Mouse (Mus musculus) testis, adult 2 months (tissue): ENCODE measurements around the gene Efnb3.

Source experiments
- CTCF ChIP-seq: fragments of 200-500 bp; IDR thresholded peaks from 2 replicates; pipeline ENCODE4 v1.5.1; 2012; ENCODE audit warnings: low read depth, mild to moderate bottlenecking, inconsistent platforms, low read length, moderate library complexity; ENCODE audit not compliant: control insufficient read depth, insufficient read depth, insufficient replicate concordance
- POLR2A ChIP-seq: fragments of 200-500 bp; IDR thresholded peaks from 2 replicates; pipeline ENCODE4 v1.6.1; 2012; ENCODE audit warnings: low read depth, mild to moderate bottlenecking, inconsistent platforms, low read length, moderate library complexity; ENCODE audit not compliant: control insufficient read depth

DNA sequence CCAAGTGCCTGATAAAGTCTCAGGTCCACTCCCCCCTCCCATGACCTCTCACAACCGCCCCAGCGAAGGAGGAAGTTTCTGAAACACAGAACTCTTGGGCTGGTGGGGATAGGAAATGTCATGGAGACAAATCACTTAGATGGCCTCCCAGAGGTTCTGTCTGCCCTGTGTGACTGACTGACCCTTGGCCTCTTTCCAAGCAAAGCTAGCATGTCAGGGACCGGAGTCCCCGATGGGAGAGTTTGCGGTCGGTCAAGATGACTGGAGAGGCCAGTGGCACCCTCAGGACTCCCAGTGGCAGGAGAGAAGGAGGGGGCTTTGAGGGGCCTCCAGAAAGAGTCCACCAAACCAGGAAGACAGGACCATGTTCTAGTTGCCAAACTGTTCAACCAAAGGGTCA lies 1.2 kb downstream of the Efnb3 start:
- TF ChIP-seq CTCF (no peak), POLR2A (no peak)
